Mouse (Mus musculus): ENCODE measurements around the gene Dzip1. TPM values are rescaled to one million over a fixed set of nuclear protein-coding genes. Genes with fewer than 3 reads are reported as not detected.

Dzip1 gene
- total RNA-seq (2023), result 10 to 100 TPM; 69.3 to 87.5 TPM

DNA sequence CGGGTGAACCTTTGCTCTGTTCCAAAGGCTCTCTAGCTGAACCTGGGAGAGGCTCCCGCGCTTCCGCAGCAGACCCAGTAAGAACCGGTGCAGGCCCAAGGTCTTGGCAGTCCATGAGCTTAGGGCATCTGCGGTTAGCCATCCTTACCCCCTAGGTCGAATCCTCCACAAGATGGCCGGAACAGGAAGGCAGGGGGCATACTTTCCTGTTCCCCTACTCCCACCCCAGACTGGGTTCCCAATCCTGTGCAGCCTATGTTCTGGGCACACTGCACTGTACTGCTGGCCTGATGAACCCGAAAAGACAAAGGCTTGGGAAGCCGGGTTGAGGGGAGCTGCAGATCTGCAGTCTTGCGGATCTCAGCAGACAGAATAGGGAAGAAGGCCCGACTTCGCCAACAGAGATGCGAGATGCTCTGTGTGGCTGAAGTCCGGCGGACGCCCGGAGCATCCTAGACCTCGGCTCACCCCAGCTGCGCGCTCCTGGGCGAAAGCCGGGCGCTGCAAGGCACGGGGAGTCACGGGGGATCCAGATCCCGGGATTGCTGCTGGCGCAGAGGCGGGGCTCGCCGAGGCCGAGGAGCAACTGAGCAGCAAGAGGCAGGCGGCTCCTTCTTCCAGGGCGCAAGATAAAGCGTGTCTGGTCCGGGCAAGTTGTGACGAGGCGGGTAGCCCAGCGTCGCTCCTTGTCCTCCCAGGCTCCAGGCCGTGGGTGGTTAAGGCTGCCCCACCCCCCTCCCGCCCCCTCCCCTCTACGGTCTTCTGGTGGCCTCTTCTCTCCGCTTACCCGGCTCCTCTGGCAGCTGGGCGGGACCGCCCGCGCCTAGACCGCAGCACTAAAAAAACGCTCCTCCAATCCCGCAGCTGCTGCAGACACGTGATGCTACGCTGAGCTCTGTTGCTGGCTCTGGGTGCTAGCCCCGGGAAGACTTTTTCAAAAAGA lies at the start of gene Dzip1:
TSS of gene Dzip1 (minus strand) at position 788 of the 943 bp plus-strand sequence.

DNA sequence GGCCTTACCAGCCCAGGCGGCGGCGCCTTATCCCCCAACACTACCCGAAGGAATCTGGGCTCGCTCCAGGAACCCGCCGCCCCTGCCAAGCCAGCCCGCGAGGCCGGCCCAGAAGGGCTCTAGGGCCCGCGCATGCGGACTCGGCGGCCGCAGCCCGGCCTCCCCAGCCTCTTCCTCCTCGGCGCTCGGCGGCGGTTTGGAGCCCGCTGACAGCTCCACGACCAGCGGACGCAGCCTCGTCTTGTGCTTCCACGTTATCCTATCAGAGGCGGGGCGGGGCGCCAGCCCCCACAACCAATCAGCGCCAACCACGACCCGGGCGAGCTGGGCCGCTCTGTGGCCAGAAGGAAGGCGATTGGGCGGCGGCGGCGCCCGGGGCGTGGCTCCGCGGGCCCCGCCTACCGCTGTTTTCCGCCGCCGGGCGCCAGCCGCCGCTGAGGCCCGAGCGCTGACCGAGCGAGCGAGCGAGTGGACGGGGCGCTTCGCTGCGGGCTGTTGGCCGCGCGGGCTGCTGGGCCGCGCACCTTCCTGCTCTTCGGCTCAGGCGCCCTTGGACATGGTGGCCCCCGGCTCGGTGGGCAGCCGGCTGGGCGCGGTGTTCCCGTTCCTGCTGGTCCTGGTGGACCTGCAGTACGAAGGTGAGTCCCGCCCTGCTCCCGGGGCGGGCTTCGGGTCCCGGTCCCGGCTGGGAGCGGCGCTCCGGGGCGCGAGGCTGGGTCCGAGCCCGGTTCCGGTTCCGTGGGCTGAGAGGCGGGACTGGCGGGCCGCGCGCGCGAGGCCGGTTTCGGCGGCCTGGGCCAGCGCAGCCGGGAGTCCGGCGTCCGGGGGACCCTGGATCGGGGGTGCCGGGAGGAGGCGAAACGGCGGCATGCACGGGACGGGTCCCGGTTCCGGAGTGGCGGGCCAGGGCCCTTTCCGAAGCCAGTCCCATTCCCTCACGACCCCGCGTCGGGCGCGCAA lies 12.6 kb upstream of the Dzip1 start, which contains the start of gene Dnajc3:
TSS of gene Dnajc3 (plus strand) at position 444 of the 960 bp plus-strand sequence.

Other genes with a start within 250 kb of the Dzip1 start
- 10 to 100 TPM; 24.8 to 29.3 TPM for gene Abcc4, start 219.2 kb downstream of the Dzip1 start, total RNA-seq (2023)
- 1 to 10 TPM; 2.1 to 3.6 TPM for gene Cldn10, start 137.6 kb downstream of the Dzip1 start, total RNA-seq (2023)
- 10 to 100 TPM; 60.8 to 66.5 TPM for gene Dnajc3, start 12.5 kb upstream of the Dzip1 start, total RNA-seq (2023)
- 1 to 10 TPM; 1.4 to 2.0 TPM for gene Uggt2, start 174.0 kb upstream of the Dzip1 start, total RNA-seq (2023)
- under 1 TPM in 1 of 2 experiments, not detected in 1; 0.65 TPM for gene Hs6st3, start 212.9 kb upstream of the Dzip1 start, total RNA-seq (2023)

Measured in T-cell, adult 66 days (primary cell).